Mouse (Mus musculus) kidney, adult 2 months (tissue): ENCODE measurements around the gene Car14. TPM values are rescaled to one million over a fixed set of nuclear protein-coding genes. Genes with fewer than 3 reads are reported as not detected.
"Not testable (repeated sequence)": the region's sequence is repeated elsewhere in the genome, so short reads cannot be mapped to it uniquely, and the experiment has no call there.

ENCODE experiments used
- DNase-seq: peaks from one replicate; pipeline ENCODE4 v3.0.0; 2021
- H3K27ac ChIP-seq: fragments of 200-500 bp; 2 replicates; pipeline ENCODE4 v1.5.1; 2012; ENCODE audit warnings: low read depth, low read length, control low read depth, inconsistent platforms; ENCODE audit not compliant: insufficient read depth
- H3K27me3 ChIP-seq: fragments of 200-500 bp; replicated peaks from 2 replicates; pipeline ENCODE4 v1.6.1; 2012; ENCODE audit warnings: mild to moderate bottlenecking, moderate library complexity, low read length, inconsistent platforms; ENCODE audit not compliant: control insufficient read depth, insufficient read depth
- H3K36me3 ChIP-seq: fragments of 200-500 bp; 2 replicates; pipeline ENCODE4 v1.6.1; 2012; ENCODE audit warnings: mild to moderate bottlenecking, moderate library complexity, low read length, inconsistent platforms; ENCODE audit not compliant: control insufficient read depth, insufficient read depth
- H3K4me1 ChIP-seq: fragments of 200-500 bp; 2 replicates; pipeline ENCODE4 v1.6.1; 2011; ENCODE audit warnings: low read length; ENCODE audit not compliant: control insufficient read depth, insufficient read depth
- H3K4me3 ChIP-seq: fragments of 200-500 bp; 2 replicates; pipeline ENCODE4 v1.5.1; 2011; ENCODE audit warnings: mild to moderate bottlenecking, low read depth, low read length, control low read depth; ENCODE audit not compliant: insufficient read depth
- CTCF ChIP-seq: fragments of 200-500 bp; conservative IDR thresholded peaks from 2 replicates; pipeline ENCODE4 v1.5.1; 2011; ENCODE audit warnings: low read depth, mild to moderate bottlenecking, control low read depth, low read length, moderate library complexity, mixed read lengths; ENCODE audit not compliant: insufficient read depth, insufficient read length
- POLR2A ChIP-seq: fragments of 200-500 bp; IDR thresholded peaks from one replicate; pipeline ENCODE4 v1.6.1; 2011; ENCODE audit warnings: low read depth, low read length, control low read depth
- WGBS: fragments of 180-500 bp; shearing (Covaris S2); methylation state at CpG from one replicate; pipeline ENCODE4 v1.1.7; 2018; 5-methylcytosine and 5-hydroxymethylcytosine counted together
- polyA plus RNA-seq: library from polyadenylated mRNA; depleted of rRNA; stranded (reverse); fragments of >200 nt; gene quantifications from 2 replicates; pipeline ENCODE4 v1.2.3, GENCODE M21; 2012; rRNA removed

Gene Car14
- polyA plus RNA-seq, 1 experiment = 206 TPM

DNA sequence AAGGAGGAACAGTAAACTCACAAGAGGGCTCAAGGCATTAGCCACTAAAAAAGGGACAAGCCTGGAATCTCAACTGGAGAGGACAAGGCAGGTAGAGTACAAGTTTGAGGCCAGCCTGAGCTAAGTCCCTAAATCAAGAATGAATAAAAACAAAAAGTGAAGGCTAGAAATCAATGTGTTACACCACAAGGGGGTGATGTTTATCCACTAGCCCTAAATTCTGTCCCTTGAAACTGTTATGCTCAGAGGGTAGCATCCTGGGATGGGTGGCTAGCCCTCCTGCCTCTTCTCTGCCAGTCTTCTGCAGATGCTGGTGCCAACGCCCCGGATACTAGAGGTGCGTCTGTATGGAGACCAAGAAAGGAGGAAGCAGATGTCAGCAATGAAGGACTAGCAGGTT lies 44.2 kb downstream of the Car14 start:
- Histone ChIP-seq H3K4me3 (no peak overlapping the region), H3K27ac (no peak overlapping the region), H3K4me1 (peaks cover 5% of the 10 kb centered on the region; the same call in 1 of the 2 replicates), H3K36me3 (no peaks in the 10 kb centered on the region; the same call in 1 of the 2 replicates), H3K27me3 (no peaks in the 10 kb centered on the region)
- 80% methylated on average over 3 of the region's 3 CpGs for WGBS
- DNase-seq = no peak
- TF ChIP-seq POLR2A (no peak), CTCF (0 out of 2 replicates have a peak, but pooled peaks have one; percentile 20)

DNA sequence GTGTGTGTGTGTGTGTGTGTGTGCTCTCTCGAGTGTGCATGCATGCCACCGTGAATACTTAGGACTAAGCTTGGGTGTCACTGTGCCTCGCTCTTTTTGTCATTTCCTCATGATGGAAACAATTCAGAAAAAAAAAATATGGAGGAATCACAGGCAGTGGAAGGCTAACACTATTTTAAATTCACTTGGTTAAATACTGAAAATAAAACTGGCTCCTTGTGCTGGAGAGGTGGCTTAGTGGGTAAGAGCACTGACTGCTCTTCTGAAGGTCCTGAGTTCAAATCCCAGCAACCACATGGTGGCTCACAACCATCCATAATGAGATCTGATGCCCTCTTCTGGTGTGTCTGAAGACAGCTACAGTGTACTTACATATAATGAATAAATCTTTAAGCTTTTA lies 46.2 kb downstream of the Car14 start:
- H3K27ac ChIP-seq, H3K36me3 ChIP-seq, H3K4me1 ChIP-seq, H3K4me3 ChIP-seq, H3K27me3 ChIP-seq, DNase-seq: not testable (repeated sequence)
- WGBS = 63% methylated on average over 3 of the region's 3 CpGs

DNA sequence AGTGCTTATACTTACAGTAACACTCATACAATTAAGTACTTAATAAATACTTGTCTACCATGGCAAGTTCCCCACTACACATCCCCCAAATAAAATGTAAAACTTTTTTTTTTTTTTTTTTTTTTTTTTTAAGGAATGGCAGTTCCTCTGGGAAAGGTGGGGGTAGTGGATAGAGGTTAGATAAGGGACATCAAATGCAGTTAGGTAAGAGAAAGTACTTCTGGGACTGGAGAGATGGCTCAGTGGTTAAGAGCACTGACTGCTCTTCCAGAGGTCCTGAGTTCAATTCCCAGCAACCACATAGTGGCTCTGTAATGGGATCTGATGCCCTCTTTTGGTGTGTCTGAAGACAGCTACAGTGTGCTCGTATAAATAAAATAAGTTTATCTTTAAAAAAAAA lies 47.4 kb downstream of the Car14 start:
- not testable (repeated sequence) for H3K27ac ChIP-seq, H3K27me3 ChIP-seq, H3K4me3 ChIP-seq, DNase-seq, H3K4me1 ChIP-seq, H3K36me3 ChIP-seq
- 88% methylated on average over 1 of the region's 1 CpGs for WGBS

DNA sequence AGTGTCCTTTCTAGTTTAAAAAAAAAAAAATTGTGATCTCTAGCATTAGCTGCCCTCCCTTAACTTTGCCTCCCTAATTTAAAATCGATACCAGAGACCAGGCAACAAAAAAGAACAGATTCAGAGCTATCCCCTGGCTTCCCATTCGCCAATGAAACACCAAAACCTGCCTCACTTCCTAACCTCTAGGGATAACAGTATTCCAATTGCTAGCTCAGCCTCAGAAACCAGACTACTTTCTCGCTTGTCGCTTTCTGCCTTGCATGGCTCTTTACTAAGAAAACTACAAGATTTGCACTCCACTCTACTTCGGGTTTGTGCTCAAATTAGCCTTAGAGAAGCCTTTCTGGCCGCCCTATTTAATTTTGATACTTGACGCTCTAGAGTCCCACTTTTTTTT lies 48.4 kb downstream of the Car14 start:
- TF ChIP-seq POLR2A (no peak), CTCF (no peak)
- H3K27ac ChIP-seq = peak overlapping the region; percentile 68

DNA sequence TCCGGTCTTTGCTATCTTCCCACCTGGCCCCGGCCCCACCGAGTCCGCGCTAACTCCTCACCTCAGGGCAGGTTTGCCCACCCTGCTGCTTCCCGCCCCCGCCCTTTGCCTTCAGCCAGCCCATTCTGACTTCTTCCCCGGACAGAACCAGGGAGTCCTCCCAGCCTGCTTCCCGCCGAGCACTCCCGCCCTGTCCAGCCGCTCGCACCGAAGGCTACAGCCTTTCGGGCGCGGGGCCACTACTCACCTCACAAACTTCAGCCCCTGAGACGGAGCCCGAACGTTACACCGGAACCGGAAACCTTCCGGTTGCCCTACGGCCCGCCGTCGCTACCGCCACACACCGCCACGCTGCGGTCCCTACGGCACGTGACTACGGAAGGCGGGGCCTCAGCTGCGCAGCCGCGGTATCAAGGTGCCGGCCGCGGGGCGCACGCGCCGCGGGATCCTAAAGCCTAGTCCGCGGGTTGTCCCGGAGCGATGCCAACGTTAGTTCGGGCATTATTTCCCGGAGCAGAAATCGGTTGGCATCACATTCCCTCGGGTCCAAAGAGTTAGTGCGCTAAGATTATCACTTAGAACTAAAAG lies 48.9 kb downstream of the Car14 start, which contains the start of gene Prpf3:
Gene Prpf3, minus strand, starts transcription at position 384 of the 588 bp plus-strand sequence.
- H3K4me1 ChIP-seq = no peaks in the 10 kb centered on the region
- TF ChIP-seq CTCF (no peak), POLR2A (peak; percentile 61)
- H3K27me3 ChIP-seq = no peaks in the 10 kb centered on the region
- H3K4me3 ChIP-seq = peak within 1 kb of the TSS; percentile 90
- peak; percentile 98 for DNase-seq
- peak within 1 kb of the TSS; percentile 68 for H3K27ac ChIP-seq
- peaks cover 2% of the 10 kb centered on the region; the same call in 1 of the 2 replicates for H3K36me3 ChIP-seq
- under 1% methylated on average over 56 of the region's 56 CpGs for WGBS

More for the DNA sequence above, 48.4 kb downstream of the Car14 start:
- 26% methylated on average over 7 of the region's 7 CpGs for WGBS
- Histone ChIP-seq H3K4me3 (peak overlapping the region; percentile 90; the same call in 1 of the 2 replicates), H3K36me3 (peaks cover 2% of the 10 kb centered on the region; the same call in 1 of the 2 replicates), H3K4me1 (no peaks in the 10 kb centered on the region), H3K27me3 (no peaks in the 10 kb centered on the region)
- no peak for DNase-seq

DNA sequence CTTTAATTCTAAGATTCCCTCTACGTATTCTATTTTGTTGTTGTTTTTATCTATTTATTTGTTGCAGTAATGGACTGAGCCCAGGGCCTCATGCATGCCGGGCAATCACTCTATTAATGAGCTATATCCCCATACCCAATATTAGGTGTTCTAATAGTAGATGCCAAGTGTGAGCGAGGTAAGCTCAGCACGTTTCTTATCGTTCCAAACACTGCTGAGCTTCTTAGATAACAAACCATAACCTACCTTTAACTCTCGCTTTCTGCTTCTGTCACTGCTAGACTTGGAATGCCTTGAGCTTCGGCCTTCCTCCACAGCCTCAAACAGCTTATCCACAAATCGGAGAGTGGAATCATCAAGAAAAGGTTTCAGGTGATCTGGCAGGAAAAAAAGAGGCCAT lies 53.2 kb downstream of the Car14 start:
- peaks cover 13% of the 10 kb centered on the region for H3K36me3 ChIP-seq
- no peak overlapping the region for H3K4me3 ChIP-seq
- DNase-seq = no peak
- H3K4me1 ChIP-seq = no peaks in the 10 kb centered on the region
- WGBS = 93% methylated on average over 8 of the region's 8 CpGs
- H3K27me3 ChIP-seq = no peaks in the 10 kb centered on the region
- TF ChIP-seq POLR2A (no peak), CTCF (no peak)
- H3K27ac ChIP-seq = no peak overlapping the region

DNA sequence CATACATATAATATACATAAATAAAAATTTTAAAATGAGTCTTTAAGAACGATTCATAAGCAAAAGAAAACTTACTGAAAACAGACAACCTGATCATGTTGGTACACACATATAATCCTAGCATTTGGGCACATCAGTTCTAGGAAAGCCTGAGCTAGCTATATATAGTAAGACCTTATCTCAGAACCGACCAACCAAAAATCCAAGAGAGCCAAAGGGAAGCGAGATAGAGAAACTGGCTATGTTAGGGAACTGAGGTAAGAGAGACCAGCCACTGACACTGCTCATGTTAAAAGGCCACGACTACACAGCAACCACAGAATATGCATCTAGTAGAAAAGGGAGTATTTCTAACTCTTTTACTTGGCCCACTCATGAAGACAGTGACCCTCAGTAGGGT lies 53.9 kb downstream of the Car14 start:
- Histone ChIP-seq H3K4me3 (no peak overlapping the region), H3K4me1 (no peaks in the 10 kb centered on the region), H3K36me3 (peaks cover 15% of the 10 kb centered on the region), H3K27ac (no peak overlapping the region), H3K27me3 (no peaks in the 10 kb centered on the region)
- TF ChIP-seq POLR2A (no peak), CTCF (no peak)
- no peak for DNase-seq
- WGBS = 86% methylated on average over 4 of the region's 4 CpGs

Other genes starting within 250 kb of the Car14 start
- 31.9 and 43.0 TPM in 2 replicates for gene Mcl1, start 245.9 kb downstream of the Car14 start, polyA plus RNA-seq
- gene Adamtsl4, start 216.8 kb downstream of the Car14 start, polyA plus RNA-seq = 5.2 and 6.0 TPM in 2 replicates
- 494 and 636 TPM in 2 replicates for gene Ecm1, start 165.1 kb downstream of the Car14 start, polyA plus RNA-seq
- gene Tars2, start 144.5 kb downstream of the Car14 start, polyA plus RNA-seq = 28.2 and 29.3 TPM in 2 replicates
- gene Rprd2, start 85.8 kb downstream of the Car14 start, polyA plus RNA-seq = 12.6 and 13.9 TPM in 2 replicates
- gene Prpf3, start 48.8 kb downstream of the Car14 start, polyA plus RNA-seq = 12.4 and 14.6 TPM in 2 replicates
- 172 and 274 TPM in 2 replicates for gene Mrps21, start 33.2 kb downstream of the Car14 start, polyA plus RNA-seq
- gene Ciart, start 22.4 kb downstream of the Car14 start, polyA plus RNA-seq = 5.1 and 6.0 TPM in 2 replicates
- gene BC028528, start 12.7 kb downstream of the Car14 start, polyA plus RNA-seq = 5.7 and 8.1 TPM in 2 replicates
- 177 and 182 TPM in 2 replicates for gene Aph1a, start 10.7 kb downstream of the Car14 start, polyA plus RNA-seq
- gene Anp32e, start 24.6 kb upstream of the Car14 start, polyA plus RNA-seq = 13.0 and 18.5 TPM in 2 replicates
- gene Plekho1, start 91.3 kb upstream of the Car14 start, polyA plus RNA-seq = 32.4 and 33.2 TPM in 2 replicates
- gene Vps45, start 153.8 kb upstream of the Car14 start, polyA plus RNA-seq = 6.7 and 7.9 TPM in 2 replicates
- gene Otud7b, start 199.8 kb upstream of the Car14 start, polyA plus RNA-seq = 10.1 and 15.0 TPM in 2 replicates